Mouse (Mus musculus): ENCODE measurements at regions not wholly inside any gene's neighbourhood (a gene's known extent, or its start where the extent isn't known, plus 50 kb on each side); places are given as distances from the start of the nearest gene placed in this dataset.
"Not testable (repeated sequence)": the region's sequence is repeated elsewhere in the genome, so short reads cannot be mapped to it uniquely, and the experiment has no call there.

DNA sequence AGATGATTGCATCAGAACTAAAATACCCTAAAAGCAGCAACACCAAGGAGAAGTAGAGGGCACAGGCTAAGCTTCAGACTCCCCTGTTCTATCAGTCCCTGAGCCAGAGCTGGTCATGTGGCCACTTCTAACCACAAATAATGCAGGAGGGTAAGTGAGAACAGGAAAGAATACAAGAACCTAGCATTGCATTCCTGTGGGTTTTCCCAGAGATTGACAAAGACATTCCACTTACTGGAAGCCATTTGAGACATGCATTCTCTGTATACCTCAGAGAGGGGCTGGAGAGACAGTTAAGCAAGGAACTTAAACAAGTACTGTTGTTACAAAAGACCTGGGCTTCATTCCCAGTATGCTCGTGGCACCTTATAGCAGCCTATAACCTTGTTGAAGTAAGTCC lies 662.7 kb downstream of the Rab28 start:
- DNase-seq (ENCODE audit: low spot score in 2 of 2): no peak
- no peak for TF ChIP-seq CTCF (conservative IDR thresholded peaks at IDR 0.05)
- Histone ChIP-seq H3K4me3 (no peak overlapping the region), H3K27ac (no peak overlapping the region)

DNA sequence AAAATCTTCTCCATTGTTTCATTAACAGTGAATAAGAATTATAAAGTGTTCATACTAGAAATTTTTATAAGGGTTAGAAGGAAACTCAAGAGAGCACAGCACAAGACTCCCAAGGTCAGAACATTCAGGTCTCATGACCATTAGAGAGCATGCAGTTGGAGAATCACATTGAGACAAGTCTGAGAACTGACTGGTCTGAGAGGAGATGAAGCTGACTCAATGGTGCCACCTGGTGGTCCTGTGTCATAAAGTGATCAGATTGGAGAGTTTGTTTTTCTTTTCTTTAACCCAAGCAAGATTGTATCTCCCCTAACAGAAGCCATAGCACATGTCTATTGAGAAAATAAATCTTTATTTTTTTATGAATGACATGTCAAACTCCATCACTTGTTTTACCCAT lies 663.5 kb downstream of the Rab28 start:
- TF ChIP-seq CTCF (conservative IDR thresholded peaks at IDR 0.05): peak; percentile 92
- no peak overlapping the region for H3K4me3 ChIP-seq
- no peak overlapping the region for H3K27ac ChIP-seq
- DNase-seq (ENCODE audit: low spot score in 2 of 2): peak; percentile 54 to 80

DNA sequence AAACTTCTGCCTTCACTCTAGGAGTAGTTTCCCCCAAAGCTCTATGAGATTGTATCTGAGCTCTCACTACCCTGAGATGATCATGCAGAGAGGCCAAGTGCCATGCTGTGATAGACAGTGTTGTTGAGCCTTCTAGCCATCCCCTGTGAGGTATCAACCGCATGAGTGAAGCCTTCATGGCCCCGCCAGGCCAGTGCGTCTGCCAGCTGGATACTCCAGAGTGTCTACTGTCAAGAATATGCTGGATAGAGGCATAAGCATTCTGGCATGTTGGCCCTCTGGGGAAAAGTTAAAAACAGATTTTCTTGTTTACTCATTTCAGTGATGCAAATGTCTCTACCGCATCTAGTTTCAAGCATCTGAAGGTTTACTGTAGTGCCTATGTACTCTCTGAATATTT lies 669.2 kb downstream of the Rab28 start:
- no peak overlapping the region for H3K27ac ChIP-seq
- no peak for DNase-seq (ENCODE audit: low spot score in 2 of 2)
- no peak for TF ChIP-seq CTCF (conservative IDR thresholded peaks at IDR 0.05)
- H3K4me3 ChIP-seq: no peak overlapping the region

DNA sequence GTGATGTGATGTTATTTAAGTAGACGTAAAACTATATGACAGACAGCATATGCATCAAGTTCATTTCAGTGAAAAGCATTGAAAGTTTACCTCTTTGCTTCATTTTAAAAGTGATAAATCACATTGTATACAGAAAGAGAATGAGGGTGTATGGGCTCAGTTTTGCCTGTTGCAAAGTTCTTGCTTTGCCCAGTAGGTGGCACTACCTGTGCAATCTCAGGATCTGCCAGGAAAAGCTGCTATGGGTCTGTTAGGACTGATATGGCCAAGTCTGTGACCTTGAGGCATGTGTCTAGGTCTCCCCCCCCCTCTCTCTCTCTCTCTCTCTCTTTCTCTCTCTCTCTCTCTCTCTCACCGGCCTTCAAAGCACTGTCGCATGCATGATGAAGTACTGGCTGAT lies 701.3 kb downstream of the Rab28 start:
- peak; percentile 77 for TF ChIP-seq CTCF (conservative IDR thresholded peaks at IDR 0.05)
- peak in 1 of 2 experiments; percentile 24 for DNase-seq (ENCODE audit: low spot score in 2 of 2)
- Histone ChIP-seq H3K4me3 (no peak overlapping the region), H3K27ac (no peak overlapping the region)

DNA sequence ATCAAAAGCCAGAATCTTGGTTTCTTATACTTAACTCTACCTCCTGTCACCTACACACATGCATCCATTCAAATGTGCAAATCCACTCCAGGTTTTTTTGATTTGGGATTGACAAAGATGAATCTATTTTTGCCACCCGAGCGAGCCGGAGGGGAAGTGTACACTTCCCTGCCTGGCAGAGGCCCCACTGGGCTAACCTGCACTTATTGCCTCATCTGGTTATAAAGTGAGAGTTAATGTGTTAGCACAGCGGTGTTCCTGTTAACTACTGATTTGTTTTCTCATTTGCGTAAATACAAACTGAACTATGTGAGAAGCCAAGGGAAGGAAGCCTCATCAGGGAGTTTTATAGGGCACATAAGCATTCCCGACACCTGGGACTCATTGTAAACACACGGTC lies 721.4 kb downstream of the Rab28 start:
- Histone ChIP-seq H3K4me3 (no peak overlapping the region), H3K27ac (no peak overlapping the region)
- no peak for DNase-seq (ENCODE audit: low spot score in 2 of 2)
- no peak for TF ChIP-seq CTCF (conservative IDR thresholded peaks at IDR 0.05)

DNA sequence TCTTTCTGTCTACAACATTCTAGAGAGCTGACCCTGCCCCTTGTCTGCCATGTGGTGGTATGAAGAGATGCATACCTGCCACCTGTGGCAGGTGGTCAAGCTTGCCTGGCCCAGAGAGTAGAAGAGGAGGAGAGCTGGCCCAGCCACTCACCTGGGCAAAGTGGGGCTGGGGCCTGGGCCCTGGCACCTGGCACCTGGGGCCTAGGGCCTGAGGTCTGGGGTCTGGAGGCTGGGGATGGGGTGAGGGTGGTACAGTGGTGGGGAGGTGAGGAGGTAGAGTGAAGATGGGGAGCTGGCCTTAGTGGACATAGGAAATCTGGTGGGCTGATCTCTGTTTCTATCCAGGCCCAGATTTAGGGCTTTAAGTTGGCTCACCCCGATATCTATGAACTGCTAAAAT lies 733.1 kb downstream of the Rab28 start:
- Histone ChIP-seq H3K4me3 (no peak overlapping the region), H3K27ac (no peak overlapping the region)
- no peak for DNase-seq (ENCODE audit: low spot score in 2 of 2)
- no peak for TF ChIP-seq CTCF (conservative IDR thresholded peaks at IDR 0.05)

DNA sequence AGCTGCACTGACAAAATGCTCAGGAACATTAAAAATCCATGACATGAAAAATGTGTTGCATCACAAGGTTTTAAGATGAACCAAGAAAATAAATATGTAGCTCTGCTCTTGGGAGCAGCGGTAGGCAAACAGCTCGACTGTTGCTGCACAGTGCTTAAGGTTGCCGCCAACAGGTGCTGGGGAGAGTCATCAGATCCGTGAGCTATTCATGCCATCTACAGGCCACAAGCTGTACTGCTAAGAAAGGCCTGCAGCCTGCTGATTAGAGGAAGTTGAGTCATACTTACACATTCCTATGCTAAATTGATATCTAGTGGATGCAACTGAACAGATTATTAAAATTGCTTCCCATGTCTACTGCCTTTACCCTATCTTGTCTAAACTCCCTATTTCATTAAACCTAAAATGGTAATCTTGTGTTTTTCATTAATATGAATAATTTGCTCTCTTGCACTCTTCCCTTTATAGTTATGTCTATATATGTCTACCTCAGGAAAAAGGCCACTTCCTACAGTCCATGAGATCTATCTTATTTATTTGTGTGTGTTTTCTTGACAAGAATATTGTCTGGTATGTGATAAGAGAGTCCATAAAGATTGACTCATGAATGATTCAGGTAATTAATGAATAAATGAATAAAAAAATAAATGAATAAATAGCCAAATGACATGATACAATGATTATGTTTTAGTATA lies 754.9 kb downstream of the Rab28 start:
- Histone ChIP-seq H3K27ac (no peak overlapping the region), H3K4me3 (no peak overlapping the region)
- peak; percentile 96 for TF ChIP-seq CTCF (conservative IDR thresholded peaks at IDR 0.05)
- DNase-seq (ENCODE audit: low spot score in 2 of 2): peak; percentile 71 to 73

DNA sequence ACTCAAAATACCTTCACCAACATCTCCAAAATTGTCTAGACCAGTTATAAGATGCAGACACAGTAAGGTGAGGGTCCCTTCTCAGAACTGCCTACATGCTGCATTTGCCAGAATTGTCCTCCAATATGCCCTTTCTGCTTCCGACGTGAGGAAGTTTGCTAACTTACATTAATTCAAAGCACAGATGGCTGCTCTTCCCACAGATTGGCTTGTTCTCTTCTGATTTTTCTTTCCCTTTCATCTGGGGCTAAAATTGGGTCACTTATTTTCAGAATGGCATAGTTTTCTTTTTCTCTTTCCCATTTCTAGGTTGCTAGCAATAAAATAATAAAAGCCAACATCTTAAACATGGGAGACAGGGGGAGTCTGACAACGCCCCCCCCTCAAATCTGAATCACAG lies 778.8 kb downstream of the Rab28 start:
- no peak overlapping the region for H3K4me3 ChIP-seq
- TF ChIP-seq CTCF (conservative IDR thresholded peaks at IDR 0.05): no peak
- 0 out of 2 replicates have a peak overlapping the region, but pooled peaks have one; percentile 23 for H3K27ac ChIP-seq
- peak in 1 of 2 experiments; percentile 17 for DNase-seq (ENCODE audit: low spot score in 2 of 2)

DNA sequence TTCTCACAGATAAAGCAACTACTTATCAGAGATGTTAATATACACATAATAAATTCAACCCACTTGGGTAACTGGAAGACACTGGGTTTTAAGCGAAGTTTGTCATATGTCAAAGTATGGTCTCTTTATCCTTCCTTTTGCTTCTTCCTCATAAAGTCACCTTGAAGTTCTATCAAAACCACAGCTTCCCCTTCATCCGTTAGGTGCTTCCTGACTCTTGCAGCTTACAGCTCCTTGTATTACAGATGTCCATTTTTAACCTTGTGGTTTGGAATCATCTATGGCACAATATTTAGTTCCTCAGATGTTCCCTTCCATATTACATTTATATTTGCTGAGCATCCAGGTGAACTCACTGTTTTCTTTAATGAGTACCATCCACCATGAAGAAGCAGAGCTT lies 787.0 kb downstream of the Rab28 start:
- no peak overlapping the region for H3K4me3 ChIP-seq

DNA sequence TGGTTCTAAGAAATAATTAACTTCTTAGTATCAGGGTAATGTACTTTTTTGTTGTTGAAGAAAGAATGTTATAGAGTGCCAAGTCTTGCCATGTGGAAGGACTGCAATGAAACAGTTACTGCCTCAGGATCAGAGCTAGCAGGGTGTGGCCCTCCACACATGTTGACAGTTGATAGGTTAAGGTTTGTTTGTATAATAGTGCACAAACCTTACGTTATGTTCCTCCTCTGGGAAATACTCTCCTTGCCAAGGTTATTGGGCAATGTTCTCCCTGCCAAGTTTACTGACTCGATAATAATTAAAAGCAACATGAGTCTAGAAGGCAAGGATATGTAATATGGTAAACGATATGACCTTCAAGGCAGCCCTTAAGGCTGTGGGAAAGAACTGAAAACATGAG lies 799.2 kb downstream of the Rab28 start:
- Histone ChIP-seq H3K27ac (no peak overlapping the region), H3K4me3 (no peak overlapping the region)
- no peak for TF ChIP-seq CTCF (conservative IDR thresholded peaks at IDR 0.05)
- no peak for DNase-seq (ENCODE audit: low spot score in 2 of 2)

More for the DNA sequence above, 787.0 kb downstream of the Rab28 start:
- no peak overlapping the region for H3K27ac ChIP-seq
- DNase-seq (ENCODE audit: low spot score in 2 of 2): no peak
- no peak for TF ChIP-seq CTCF (conservative IDR thresholded peaks at IDR 0.05)

DNA sequence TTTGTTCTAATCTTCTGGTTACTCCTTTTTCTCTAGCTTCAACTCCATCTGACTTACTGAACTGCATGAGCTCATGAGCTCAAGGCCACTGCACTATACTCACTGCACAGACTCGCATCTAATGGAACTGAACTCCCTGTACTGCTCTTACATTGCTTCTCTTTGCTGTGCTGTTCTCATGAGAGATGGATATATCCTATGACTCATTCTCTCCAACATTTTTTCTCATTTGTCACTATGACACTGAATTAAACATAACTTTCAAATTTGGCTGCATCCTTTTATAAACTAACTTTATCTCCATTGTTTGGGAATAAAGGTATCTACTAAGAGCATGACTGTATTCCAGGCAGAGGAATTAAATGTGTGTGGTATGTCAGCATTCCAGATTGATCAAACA lies 806.2 kb downstream of the Rab28 start:
- TF ChIP-seq CTCF (conservative IDR thresholded peaks at IDR 0.05): no peak
- Histone ChIP-seq H3K4me3 (no peak overlapping the region), H3K27ac (no peak overlapping the region)
- no peak for DNase-seq (ENCODE audit: low spot score in 2 of 2)

DNA sequence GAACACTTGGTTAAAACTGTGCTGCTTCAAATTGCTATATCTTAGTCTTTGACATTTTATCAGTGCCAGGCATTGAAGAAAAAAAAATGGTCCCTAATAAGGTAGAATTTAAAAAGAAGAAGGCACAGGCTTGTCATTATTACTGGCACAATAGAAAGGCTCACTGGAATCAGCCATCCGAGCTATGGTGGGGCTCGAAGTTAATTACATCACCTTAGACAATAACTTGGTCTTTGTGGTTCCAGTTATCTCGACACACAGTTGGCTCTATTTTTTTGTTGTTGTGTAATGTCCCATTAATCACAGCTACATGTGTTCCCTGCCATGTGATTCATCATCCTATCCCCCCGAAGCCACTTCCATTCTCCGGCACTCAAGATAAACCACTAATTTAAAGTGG lies 825.1 kb downstream of the Rab28 start:
- Histone ChIP-seq H3K4me3 (no peak overlapping the region), H3K27ac (no peak overlapping the region)
- TF ChIP-seq CTCF (conservative IDR thresholded peaks at IDR 0.05): no peak
- DNase-seq (ENCODE audit: low spot score in 2 of 2): no peak

DNA sequence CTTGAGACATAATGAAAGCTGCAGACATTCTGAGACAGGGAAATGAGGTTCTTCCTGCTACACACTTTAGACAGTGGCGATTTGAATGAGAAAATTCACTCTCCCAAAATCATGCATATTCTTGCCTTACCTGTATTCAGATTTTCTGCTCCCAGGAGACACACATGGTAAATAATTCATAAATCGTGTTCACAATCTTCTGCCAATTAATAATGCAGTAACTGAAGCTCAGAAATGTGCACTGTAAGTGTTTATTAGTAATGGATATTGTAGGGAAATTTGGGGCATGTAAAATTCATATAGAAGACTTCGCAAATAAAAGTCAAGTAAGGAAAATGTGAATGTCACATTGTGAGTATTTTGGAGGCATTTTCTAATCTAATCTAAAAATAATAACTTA lies 830.2 kb downstream of the Rab28 start:
- DNase-seq (ENCODE audit: low spot score in 2 of 2): no peak
- Histone ChIP-seq H3K27ac (no peak overlapping the region), H3K4me3 (no peak overlapping the region)
- no peak for TF ChIP-seq CTCF (conservative IDR thresholded peaks at IDR 0.05)

DNA sequence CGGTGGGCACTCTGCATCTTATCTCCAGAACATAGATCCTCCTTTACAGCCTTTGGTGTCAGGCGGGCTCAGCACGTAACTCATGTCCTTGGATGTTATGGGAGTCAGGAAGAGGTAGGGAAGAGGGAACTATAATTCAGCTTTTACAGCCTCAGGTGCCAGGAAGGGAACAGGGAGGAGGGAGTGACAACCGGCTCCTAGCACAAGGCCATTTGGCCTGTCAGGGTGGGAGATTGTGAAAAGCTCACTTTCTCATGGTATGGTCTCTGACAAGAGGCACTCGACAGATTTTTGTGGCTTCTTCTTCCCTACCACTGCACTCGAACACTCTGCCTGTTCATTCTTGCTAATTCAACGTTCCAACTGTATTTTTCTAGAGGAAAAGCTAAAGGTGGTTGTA lies 845.6 kb downstream of the Rab28 start:
- DNase-seq (ENCODE audit: low spot score in 2 of 2); H3K27ac ChIP-seq; H3K4me3 ChIP-seq: not testable (repeated sequence)
